Mouse (Mus musculus): ENCODE measurements around the gene Adamts8. TPM values are rescaled to one million over a fixed set of nuclear protein-coding genes. Genes with fewer than 3 reads are reported as not detected.

The Adamts8 gene
- total and polyA plus RNA-seq, 3 experiments = not detected

DNA sequence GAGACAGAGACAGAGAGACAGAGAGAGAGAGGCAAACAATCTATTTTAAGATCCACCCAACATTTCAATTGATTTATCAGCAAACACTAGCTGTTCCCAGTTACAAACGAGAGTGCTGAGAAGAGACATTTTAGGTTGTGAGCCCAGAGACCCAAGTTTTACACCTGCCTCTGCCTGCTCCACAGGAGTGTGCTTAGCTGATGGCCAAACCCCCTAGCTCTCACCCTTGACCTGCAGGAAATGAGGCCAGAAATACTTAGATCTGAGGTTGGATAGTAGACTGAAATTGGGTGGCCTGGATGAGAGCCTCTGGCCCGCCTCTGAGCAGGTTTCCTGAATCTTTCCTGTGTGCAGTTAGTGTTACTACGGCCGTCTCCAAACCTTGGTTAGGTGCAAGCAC is 35.9 kb upstream of the Adamts8 start:
- H3K27me3 ChIP-seq (replicated peaks) = no peaks in the 10 kb centered on the region
- no peak overlapping the region for H3K9ac ChIP-seq (ENCODE audit: insufficient read depth, low read depth)
- peaks cover 0 to 3% of the 10 kb centered on the region in 2 experiments; a peak in 2 of 4 replicates for H3K4me1 ChIP-seq (ENCODE audit: control insufficient read depth in 1 of 2, insufficient read depth in 2 of 2)
- in situ Hi-C loops (cut with MboI; ENCODE audit: low pct_ligation_motif_present, low pct_unique_long_range_greater_than_20kb, low sequenced_read_pairs) (no loop called here), dilution Hi-C loops (cut with MboI; ENCODE audit: extremely low pct_ligation_motif_present, extremely low pct_unique_long_range_greater_than_20kb, low sequenced_read_pairs) (no loop called here)
- H3K9me3 ChIP-seq (replicated peaks; ENCODE audit: low read length) = no peaks in the 10 kb centered on the region
- no peak overlapping the region for H3K27ac ChIP-seq (ENCODE audit: insufficient read depth, low read depth)
- no peaks in the 10 kb centered on the region for H3K79me2 ChIP-seq (replicated peaks; ENCODE audit: control insufficient read depth, extremely low read depth, insufficient read depth, poor library complexity, severe bottlenecking)
- no peak overlapping the region for H3K4me3 ChIP-seq (replicated peaks in 1 of 3; ENCODE audit: low read depth in 2 of 3, low read length in 2 of 3, poor library complexity in 1 of 3)
- H3K4me2 ChIP-seq (ENCODE audit: insufficient read depth, low read depth, poor library complexity, severe bottlenecking) = no peak overlapping the region
- H3K36me3 ChIP-seq (replicated peaks in 1 of 2; ENCODE audit: control insufficient read depth in 1 of 2, insufficient read depth in 1 of 2, low read length in 1 of 2) = no peaks in the 10 kb centered on the region
- no peak for DNase-seq (ENCODE audit: extremely low read depth)
- TF ChIP-seq MEF2A (IDR thresholded peaks at IDR 0.05; ENCODE audit: borderline replicate concordance, low read depth, low read length) (no peak), HCFC1 (IDR thresholded peaks at IDR 0.05; ENCODE audit: low read depth, low read length) (no peak), UBTF (IDR thresholded peaks at IDR 0.05; ENCODE audit: low read depth, low read length) (no peak), MYC (IDR thresholded peaks at IDR 0.05; ENCODE audit: low read depth, low read length) (no peak), POLR2AphosphoS2 (IDR thresholded peaks at IDR 0.05; ENCODE audit: low read depth, low read length) (no peak), ZMIZ1 (IDR thresholded peaks at IDR 0.05; ENCODE audit: low read depth, low read length) (no peak), ZC3H11A (IDR thresholded peaks at IDR 0.05; ENCODE audit: low read depth, low read length) (no peak), ELF1 (IDR thresholded peaks at IDR 0.05; ENCODE audit: low read depth, low read length) (no peak), CHD2 (IDR thresholded peaks at IDR 0.05; ENCODE audit: low read length) (no peak), MAFK (IDR thresholded peaks at IDR 0.05; ENCODE audit: insufficient replicate concordance, low read length) (no peak), JUND (conservative IDR thresholded peaks at IDR 0.05; ENCODE audit: low read depth, low read length) (no peak), POLR2A (IDR thresholded peaks at IDR 0.05; ENCODE audit: low read depth, low read length) (no peak), USF2 (conservative IDR thresholded peaks at IDR 0.05; ENCODE audit: low read depth, low read length) (no peak), SIN3A (IDR thresholded peaks at IDR 0.05; ENCODE audit: low read length) (no peak), PAX5 (IDR thresholded peaks at IDR 0.05; ENCODE audit: low read length) (no peak), TCF12 (IDR thresholded peaks at IDR 0.05; ENCODE audit: low read depth, low read length) (no peak), MAZ (IDR thresholded peaks at IDR 0.05; ENCODE audit: low read depth, low read length) (no peak), NELFE (IDR thresholded peaks at IDR 0.05; ENCODE audit: low read depth, low read length) (no peak)

DNA sequence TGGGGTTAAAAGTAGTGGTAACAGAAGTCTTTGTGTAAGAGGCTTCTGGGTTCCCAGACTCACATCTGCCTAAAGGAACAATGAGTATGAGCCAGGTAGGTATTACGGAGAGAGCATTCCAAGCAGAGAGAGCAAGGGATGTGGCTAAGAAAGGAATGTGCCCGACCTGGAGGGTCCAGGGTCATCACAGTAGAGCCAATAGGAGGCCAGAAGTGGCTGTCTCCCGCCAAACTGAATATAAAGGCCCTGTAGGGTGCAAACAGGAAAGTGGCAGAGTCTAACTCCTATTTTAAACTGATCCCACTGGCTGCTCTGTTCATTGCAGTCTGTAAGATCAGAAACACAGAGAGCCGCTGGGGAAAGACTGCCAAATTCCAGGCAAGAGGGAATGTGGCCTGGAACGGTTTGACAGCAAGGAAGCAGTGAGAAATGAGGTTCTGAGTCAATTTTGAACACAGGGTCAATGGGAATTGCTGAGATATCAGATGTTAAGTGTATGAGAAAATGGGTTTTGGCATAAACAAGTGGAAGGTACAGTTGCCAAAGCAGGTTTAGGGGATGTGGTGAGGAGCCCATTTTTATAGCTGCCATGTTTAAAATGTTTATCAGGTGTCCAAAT is 34.6 kb upstream of the Adamts8 start:
- in situ Hi-C loops (cut with MboI; ENCODE audit: low pct_ligation_motif_present, low pct_unique_long_range_greater_than_20kb, low sequenced_read_pairs) = no loop called here
- H3K4me3 ChIP-seq (replicated peaks in 1 of 3; ENCODE audit: low read depth in 2 of 3, low read length in 2 of 3, poor library complexity in 1 of 3) = no peak overlapping the region
- no peaks in the 10 kb centered on the region for H3K27me3 ChIP-seq (replicated peaks)
- peaks cover 0 to 3% of the 10 kb centered on the region in 2 experiments; a peak in 2 of 4 replicates for H3K4me1 ChIP-seq (ENCODE audit: control insufficient read depth in 1 of 2, insufficient read depth in 2 of 2)
- DNase-seq (ENCODE audit: extremely low read depth) = no peak
- no peak overlapping the region for H3K9ac ChIP-seq (ENCODE audit: insufficient read depth, low read depth)
- no peaks in the 10 kb centered on the region for H3K9me3 ChIP-seq (replicated peaks; ENCODE audit: low read length)
- H3K36me3 ChIP-seq (replicated peaks in 1 of 2; ENCODE audit: control insufficient read depth in 1 of 2, insufficient read depth in 1 of 2, low read length in 1 of 2) = no peaks in the 10 kb centered on the region
- no peak overlapping the region for H3K4me2 ChIP-seq (ENCODE audit: insufficient read depth, low read depth, poor library complexity, severe bottlenecking)
- dilution Hi-C loops (cut with MboI; ENCODE audit: extremely low pct_ligation_motif_present, extremely low pct_unique_long_range_greater_than_20kb, low sequenced_read_pairs) = no loop called here
- H3K27ac ChIP-seq (ENCODE audit: insufficient read depth, low read depth) = no peak overlapping the region
- TF ChIP-seq PAX5 (IDR thresholded peaks at IDR 0.05; ENCODE audit: low read length) (no peak), CTCF (conservative IDR thresholded peaks at IDR 0.05 in 1 of 2, IDR thresholded peaks at IDR 0.05 in 1 of 2; ENCODE audit: low read depth in 2 of 2, low read length in 2 of 2) (no peak), E2F4 (IDR thresholded peaks at IDR 0.05; ENCODE audit: insufficient replicate concordance, low read depth, low read length) (no peak), IRF4 (IDR thresholded peaks at IDR 0.05; ENCODE audit: low read depth, low read length) (no peak), MYC (IDR thresholded peaks at IDR 0.05; ENCODE audit: low read depth, low read length) (no peak), ETS1 (conservative IDR thresholded peaks at IDR 0.05; ENCODE audit: low read depth, low read length) (no peak), MAZ (IDR thresholded peaks at IDR 0.05; ENCODE audit: low read depth, low read length) (no peak), SMC3 (IDR thresholded peaks at IDR 0.05; ENCODE audit: low read depth, low read length) (no peak), ZKSCAN1 (IDR thresholded peaks at IDR 0.05; ENCODE audit: borderline replicate concordance, low read depth, low read length) (no peak), USF2 (conservative IDR thresholded peaks at IDR 0.05; ENCODE audit: low read depth, low read length) (no peak)
- H3K79me2 ChIP-seq (replicated peaks; ENCODE audit: control insufficient read depth, extremely low read depth, insufficient read depth, poor library complexity, severe bottlenecking) = no peaks in the 10 kb centered on the region
